Mouse (Mus musculus): ENCODE data around the gene Padi1.
A peak's percentile ranks its signal among the peaks of the same experiment; 100 is the strongest.

The Padi1 gene

GRCm38 (mm10) chr4:140779803-140780397, 65.7 kb downstream of the Padi1 start:
- DNase-seq = peak; percentile 44

DNA sequence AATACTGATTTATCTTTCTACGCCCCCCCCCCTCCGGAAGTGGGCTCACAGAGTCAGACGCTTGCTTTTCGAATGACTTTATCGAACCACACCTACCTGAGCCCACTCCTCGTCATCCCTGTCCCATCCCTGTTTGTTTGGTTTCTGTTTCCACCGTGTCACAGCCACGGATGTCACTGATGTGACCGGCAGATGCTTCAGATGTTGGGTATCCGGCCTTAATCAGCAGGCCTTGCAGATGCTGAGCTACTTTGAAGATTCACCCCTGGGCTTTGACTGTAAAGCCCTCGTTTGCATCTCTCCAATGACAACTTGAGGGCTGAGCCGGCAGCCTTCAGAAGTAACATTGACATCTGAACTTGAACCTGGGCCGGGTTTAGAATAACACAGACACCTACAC, 69.0 kb downstream of the Padi1 start:
- DNase-seq = no peak

GRCm38 (mm10) chr4:140775876-140776275, 69.7 kb downstream of the Padi1 start:
- DNase-seq = no peak

- no peak for DNase-seq
These were observed 70.7 kb downstream of the Padi1 start for GRCm38 (mm10) chr4:140774893-140775292.

GRCm38 (mm10) chr4:140774025-140774800, 71.4 kb downstream of the Padi1 start, which contains the start of gene Padi4:
TSS of gene Padi4 (minus strand) at chr4:140774236.
- no peak for DNase-seq

DNA sequence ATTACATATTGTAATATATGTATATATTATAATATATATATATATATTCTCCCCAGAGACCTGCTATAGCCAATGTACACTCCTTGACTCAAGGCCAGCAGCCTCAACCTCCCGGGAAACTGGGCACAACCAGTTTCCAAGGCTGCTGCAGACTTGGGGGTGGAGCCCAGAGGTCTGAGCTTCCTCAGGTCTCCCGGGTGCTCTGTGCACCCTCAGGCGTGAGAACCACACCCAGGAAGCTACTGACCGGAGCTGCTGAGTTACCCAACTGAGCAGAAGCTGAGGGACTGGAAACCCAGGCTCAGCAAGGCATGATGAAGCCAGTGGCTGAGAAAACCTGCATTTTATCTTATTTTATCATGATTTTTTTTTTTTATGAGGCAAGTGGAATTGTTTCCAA, 74.5 kb downstream of the Padi1 start:
- peak; percentile 65 for DNase-seq

GRCm38 (mm10) chr4:140770433-140770832, 75.1 kb downstream of the Padi1 start:
- DNase-seq = peak; percentile 71

- no peak for DNase-seq
These were observed 76.6 kb downstream of the Padi1 start for GRCm38 (mm10) chr4:140768973-140769372.

DNA sequence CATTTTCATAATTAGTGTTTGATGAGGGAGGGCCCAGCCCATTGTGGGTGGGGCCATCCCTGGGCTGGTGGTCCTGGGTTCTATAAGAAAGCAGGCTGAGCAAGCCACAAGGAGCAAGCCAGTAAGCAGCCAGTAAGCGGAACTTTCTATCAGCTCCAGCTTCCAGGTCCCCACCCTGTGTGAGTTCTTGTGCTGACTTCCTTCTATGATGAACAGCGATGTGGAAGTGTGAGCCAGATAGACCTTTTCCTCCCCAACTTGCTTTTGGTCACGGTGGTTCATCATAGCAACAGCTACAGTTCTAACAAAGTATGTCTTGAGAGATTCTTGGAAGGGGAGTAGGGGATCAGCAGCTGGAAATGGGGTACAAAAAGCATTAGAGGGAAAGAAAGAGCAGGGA, 79.6 kb downstream of the Padi1 start:
- DNase-seq = no peak

GRCm38 (mm10) chr4:140763158-140763557, 82.4 kb downstream of the Padi1 start:
- peak; percentile 81 for DNase-seq
